Mouse (Mus musculus): Measurements from ENCODE around the gene Atxn2. TPM values are rescaled to one million over a fixed set of nuclear protein-coding genes. Genes with fewer than 3 reads are reported as not detected.

The Atxn2 gene
- total and polyA plus RNA-seq, 2 experiments, result 58.5 to 92.8 TPM

GRCm38 (mm10) chr5:121838341-121839127, 127.4 kb downstream of the Atxn2 start:
- Histone ChIP-seq H3K9ac (ENCODE audit: low read depth, low read length) (peak overlapping the region; percentile 86), H3K27ac (replicated peaks; ENCODE audit: insufficient read depth, low read depth, low read length) (peak overlapping the region; percentile 85), H3K4me1 (ENCODE audit: control insufficient read depth, insufficient read depth, low read length) (peaks cover 30% of the 10 kb centered on the region), H3K4me3 (ENCODE audit: insufficient read depth, low read depth, low read length) (peak overlapping the region; percentile 71), H3K79me2 (ENCODE audit: control insufficient read depth, insufficient read depth, low read length) (peaks cover 28% of the 10 kb centered on the region), H3K27me3 (ENCODE audit: control insufficient read depth, insufficient read depth, low read length) (no peaks in the 10 kb centered on the region), H3K36me3 (ENCODE audit: control insufficient read depth, insufficient read depth, low read length) (no peaks in the 10 kb centered on the region)
- peak; percentile 74 for DNase-seq (ENCODE audit: extremely low read depth, low read depth, low spot score)
- peak; percentile 68; the same call in 1 of the 2 replicates for TF ChIP-seq POLR2A (IDR thresholded peaks at IDR 0.05; ENCODE audit: extremely low read depth, insufficient read depth, low read length)
- no peak for TF ChIP-seq CTCF (IDR thresholded peaks at IDR 0.05; ENCODE audit: low read depth, low read length)
- under 1% methylated on average over 46 of the region's 46 CpGs for WGBS

DNA sequence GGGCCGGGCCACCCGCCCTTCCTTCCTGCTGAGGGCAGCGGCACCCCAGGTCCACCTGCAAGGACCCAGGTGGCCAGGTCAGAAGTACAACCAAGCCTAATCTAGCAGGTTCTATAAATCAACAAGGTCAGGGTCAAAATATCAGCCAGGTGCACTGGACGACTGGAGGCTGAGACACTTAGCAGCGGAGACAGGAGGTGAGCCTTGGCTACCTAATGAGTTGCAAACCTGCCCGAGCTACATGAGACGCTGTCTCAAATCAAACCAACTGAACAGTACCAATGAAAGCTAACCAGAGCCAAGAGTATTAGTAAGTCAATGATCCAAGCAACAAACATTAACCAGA, 128.0 kb downstream of the Atxn2 start:
- H3K79me2 ChIP-seq (ENCODE audit: control insufficient read depth, insufficient read depth, low read length), result peaks cover 23% of the 10 kb centered on the region
- H3K4me1 ChIP-seq (ENCODE audit: control insufficient read depth, insufficient read depth, low read length), result peaks cover 30% of the 10 kb centered on the region
- peak overlapping the region; percentile 85 for H3K27ac ChIP-seq (replicated peaks; ENCODE audit: insufficient read depth, low read depth, low read length)
- H3K36me3 ChIP-seq (ENCODE audit: control insufficient read depth, insufficient read depth, low read length), result no peaks in the 10 kb centered on the region
- H3K9ac ChIP-seq (ENCODE audit: low read depth, low read length), result peak overlapping the region; percentile 86
- 8% methylated on average over 7 of the region's 7 CpGs for WGBS
- peak; percentile 88 for DNase-seq (ENCODE audit: extremely low read depth, low read depth, low spot score)
- TF ChIP-seq CTCF (IDR thresholded peaks at IDR 0.05; ENCODE audit: low read depth, low read length), result no peak
- TF ChIP-seq POLR2A (IDR thresholded peaks at IDR 0.05; ENCODE audit: extremely low read depth, insufficient read depth, low read length), result no peak
- no peaks in the 10 kb centered on the region for H3K27me3 ChIP-seq (ENCODE audit: control insufficient read depth, insufficient read depth, low read length)
- peak overlapping the region; percentile 71 for H3K4me3 ChIP-seq (ENCODE audit: insufficient read depth, low read depth, low read length)

- DNase-seq (ENCODE audit: extremely low read depth, low read depth, low spot score), result no peak
- H3K36me3 ChIP-seq (ENCODE audit: control insufficient read depth, insufficient read depth, low read length), result no peaks in the 10 kb centered on the region
- no peak overlapping the region for H3K27ac ChIP-seq (replicated peaks; ENCODE audit: insufficient read depth, low read depth, low read length)
- no peak overlapping the region for H3K9ac ChIP-seq (ENCODE audit: low read depth, low read length)
- H3K4me1 ChIP-seq (ENCODE audit: control insufficient read depth, insufficient read depth, low read length), result peaks cover 16% of the 10 kb centered on the region
- no peak for TF ChIP-seq POLR2A (IDR thresholded peaks at IDR 0.05; ENCODE audit: extremely low read depth, insufficient read depth, low read length)
- no peak for TF ChIP-seq CTCF (IDR thresholded peaks at IDR 0.05; ENCODE audit: low read depth, low read length)
- no peaks in the 10 kb centered on the region for H3K27me3 ChIP-seq (ENCODE audit: control insufficient read depth, insufficient read depth, low read length)
- 80% methylated on average over 9 of the region's 9 CpGs for WGBS
- no peak overlapping the region for H3K4me3 ChIP-seq (ENCODE audit: insufficient read depth, low read depth, low read length)
- H3K79me2 ChIP-seq (ENCODE audit: control insufficient read depth, insufficient read depth, low read length), result peaks cover under 1% of the 10 kb centered on the region; the same call in 1 of the 2 replicates
Measured at GRCm38 (mm10) chr5:121841516-121841915, 130.4 kb downstream of the Atxn2 start.

GRCm38 (mm10) chr5:121841973-121842372, 130.8 kb downstream of the Atxn2 start:
- Histone ChIP-seq H3K9ac (ENCODE audit: low read depth, low read length) (no peak overlapping the region), H3K4me3 (ENCODE audit: insufficient read depth, low read depth, low read length) (no peak overlapping the region), H3K27ac (replicated peaks; ENCODE audit: insufficient read depth, low read depth, low read length) (no peak overlapping the region), H3K36me3 (ENCODE audit: control insufficient read depth, insufficient read depth, low read length) (no peaks in the 10 kb centered on the region), H3K27me3 (ENCODE audit: control insufficient read depth, insufficient read depth, low read length) (no peaks in the 10 kb centered on the region), H3K4me1 (ENCODE audit: control insufficient read depth, insufficient read depth, low read length) (peaks cover 16% of the 10 kb centered on the region), H3K79me2 (ENCODE audit: control insufficient read depth, insufficient read depth, low read length) (no peaks in the 10 kb centered on the region)
- WGBS, result 28% methylated on average over 10 of the region's 10 CpGs
- DNase-seq (ENCODE audit: extremely low read depth, low read depth, low spot score), result peak; percentile 41
- no peak for TF ChIP-seq POLR2A (IDR thresholded peaks at IDR 0.05; ENCODE audit: extremely low read depth, insufficient read depth, low read length)
- TF ChIP-seq CTCF (IDR thresholded peaks at IDR 0.05; ENCODE audit: low read depth, low read length), result no peak

GRCm38 (mm10) chr5:121842665-121843118, 131.6 kb downstream of the Atxn2 start:
- TF ChIP-seq CTCF (IDR thresholded peaks at IDR 0.05; ENCODE audit: low read depth, low read length) (peak; percentile 94), POLR2A (IDR thresholded peaks at IDR 0.05; ENCODE audit: extremely low read depth, insufficient read depth, low read length) (no peak)
- peaks cover 12% of the 10 kb centered on the region for H3K4me1 ChIP-seq (ENCODE audit: control insufficient read depth, insufficient read depth, low read length)
- H3K9ac ChIP-seq (ENCODE audit: low read depth, low read length), result peak overlapping the region; percentile 72
- H3K36me3 ChIP-seq (ENCODE audit: control insufficient read depth, insufficient read depth, low read length), result no peaks in the 10 kb centered on the region
- no peak for DNase-seq (ENCODE audit: extremely low read depth, low read depth, low spot score)
- under 1% methylated on average over 33 of the region's 33 CpGs for WGBS
- peak overlapping the region; percentile 39; the same call in 1 of the 2 replicates for H3K27ac ChIP-seq (replicated peaks; ENCODE audit: insufficient read depth, low read depth, low read length)
- no peaks in the 10 kb centered on the region for H3K27me3 ChIP-seq (ENCODE audit: control insufficient read depth, insufficient read depth, low read length)
- no peaks in the 10 kb centered on the region for H3K79me2 ChIP-seq (ENCODE audit: control insufficient read depth, insufficient read depth, low read length)
- peak overlapping the region; percentile 60; the same call in 1 of the 2 replicates for H3K4me3 ChIP-seq (ENCODE audit: insufficient read depth, low read depth, low read length)
